Mouse (Mus musculus) common myeloid progenitor, adult 5-6 weeks (primary cell): ENCODE measurements around the gene Slc30a2. TPM values are rescaled to one million over a fixed set of nuclear protein-coding genes. Genes with fewer than 3 reads are reported as not detected.
"Not testable (repeated sequence)": the region's sequence is repeated elsewhere in the genome, so short reads cannot be mapped to it uniquely, and the experiment has no call there.

Experiments
- ATAC-seq: replicated peaks from 2 replicates; pipeline ENCODE4 v1.8.0; 2016; ENCODE audit warnings: low read depth, mild to moderate bottlenecking, moderate TSS enrichment, inconsistent platforms; ENCODE audit not compliant: poor library complexity, severe bottlenecking
- total RNA-seq: library from RNA; stranded (forward); fragments of 200-1000, 187-1606 nt; gene quantifications from 2 replicates; pipeline ENCODE4 v1.2.3, GENCODE M21; 2017

The Slc30a2 gene
- total RNA-seq, 1 experiment from 2014 or later = not detected

- no peak for ATAC-seq
Observed at GRCm38 (mm10) chr4:134319074-134319473, 23.9 kb upstream of the Slc30a2 start.

GRCm38 (mm10) chr4:134319674-134320073, 23.3 kb upstream of the Slc30a2 start:
- ATAC-seq = no peak

- ATAC-seq = no peak
Observed at GRCm38 (mm10) chr4:134321524-134321923, 21.5 kb upstream of the Slc30a2 start.

GRCm38 (mm10) chr4:134324655-134325054, 18.3 kb upstream of the Slc30a2 start:
- no peak for ATAC-seq

GRCm38 (mm10) chr4:134326859-134327530, 16.0 kb upstream of the Slc30a2 start:
- no peak for ATAC-seq

- no peak for ATAC-seq
Observed at GRCm38 (mm10) chr4:134328151-134328550, 14.8 kb upstream of the Slc30a2 start.

GRCm38 (mm10) chr4:134328832-134329231, 14.1 kb upstream of the Slc30a2 start:
- no peak for ATAC-seq

GRCm38 (mm10) chr4:134330281-134330680, 12.7 kb upstream of the Slc30a2 start:
- no peak for ATAC-seq

GRCm38 (mm10) chr4:134341231-134341630, 1.8 kb upstream of the Slc30a2 start:
- not testable (repeated sequence) for ATAC-seq

- peak; percentile 50 for ATAC-seq
Observed at GRCm38 (mm10) chr4:134342213-134342779, 685 bp upstream of the Slc30a2 start.

GRCm38 (mm10) chr4:134344620-134345019, 1.6 kb downstream of the Slc30a2 start:
- ATAC-seq = no peak

GRCm38 (mm10) chr4:134345802-134346201, 2.8 kb downstream of the Slc30a2 start:
- ATAC-seq = no peak

- no peak for ATAC-seq
Observed at GRCm38 (mm10) chr4:134348078-134348477, 5.1 kb downstream of the Slc30a2 start.

GRCm38 (mm10) chr4:134348545-134348944, 5.6 kb downstream of the Slc30a2 start:
- no peak for ATAC-seq

- ATAC-seq = no peak
Observed at GRCm38 (mm10) chr4:134349829-134350228, 6.8 kb downstream of the Slc30a2 start.

GRCm38 (mm10) chr4:134350641-134351040, 7.7 kb downstream of the Slc30a2 start:
- no peak for ATAC-seq

GRCm38 (mm10) chr4:134351329-134352260, 8.6 kb downstream of the Slc30a2 start:
- ATAC-seq = no peak

- ATAC-seq = no peak
Observed at GRCm38 (mm10) chr4:134352261-134352707, 9.3 kb downstream of the Slc30a2 start.

GRCm38 (mm10) chr4:134352929-134353328, 9.9 kb downstream of the Slc30a2 start:
- no peak for ATAC-seq

GRCm38 (mm10) chr4:134353527-134354409, 10.8 kb downstream of the Slc30a2 start:
- ATAC-seq = no peak
